Mouse (Mus musculus) midbrain, embryonic 12.5 days (tissue): ENCODE data around the gene Mttp. TPM values are rescaled to one million over a fixed set of nuclear protein-coding genes. Genes with fewer than 3 reads are reported as not detected.
"Not testable (repeated sequence)": the region's sequence is repeated elsewhere in the genome, so short reads cannot be mapped to it uniquely, and the experiment has no call there.

Experiments
- ATAC-seq: fragments of 200-750 bp; cut with Nextera tagmentation; 2 replicates; pipeline ENCODE4 v1.8.0; 2017; ENCODE audit warnings: low read depth, moderate TSS enrichment, moderate library complexity; ENCODE audit not compliant: low FRiP score
- H3K27ac ChIP-seq: fragments of 300-500 bp; sonication (generic); replicated peaks from 2 replicates; pipeline ENCODE4 v1.5.1; 2016; ENCODE audit warnings: mild to moderate bottlenecking
- H3K27me3 ChIP-seq: fragments of 300-500 bp; sonication (generic); 2 replicates; pipeline ENCODE4 v1.6.1; 2016; ENCODE audit warnings: mild to moderate bottlenecking
- H3K36me3 ChIP-seq: fragments of 300-500 bp; sonication (generic); 2 replicates; pipeline ENCODE4 v1.6.1; 2016
- H3K4me1 ChIP-seq: fragments of 300-500 bp; sonication (generic); 2 replicates; pipeline ENCODE4 v1.6.1; 2016
- H3K4me2 ChIP-seq: fragments of 300-500 bp; sonication (generic); replicated peaks from 2 replicates; pipeline ENCODE4 v1.6.1; 2016; ENCODE audit warnings: mild to moderate bottlenecking, moderate library complexity
- H3K4me3 ChIP-seq: fragments of 300-500 bp; sonication (generic); 2 replicates; pipeline ENCODE4 v1.5.1; 2016; ENCODE audit warnings: mild to moderate bottlenecking
- H3K9ac ChIP-seq: fragments of 300-500 bp; sonication (generic); replicated peaks from 2 replicates; pipeline ENCODE4 v1.6.1; 2016; ENCODE audit warnings: mild to moderate bottlenecking, moderate library complexity
- H3K9me3 ChIP-seq: fragments of 300-500 bp; sonication (generic); 2 replicates; pipeline ENCODE4 v1.6.1; 2016; ENCODE audit warnings: mild to moderate bottlenecking
- WGBS: fragments of 180-500 bp; shearing (Covaris S2); methylation state at CpG from one replicate; pipeline ENCODE4 v1.1.7; 2016; 5-methylcytosine and 5-hydroxymethylcytosine counted together
- polyA plus RNA-seq: library from polyadenylated mRNA; unstranded; fragments of >200 nt; fragmentation: Nextera tagmentation; extraction: Ambion mirVana; gene quantifications from 2 replicates; pipeline ENCODE4 v1.2.1, GENCODE M21; 2016

Gene Mttp
- polyA plus RNA-seq, 1 experiment from 2014 or later = 14.1 TPM

DNA sequence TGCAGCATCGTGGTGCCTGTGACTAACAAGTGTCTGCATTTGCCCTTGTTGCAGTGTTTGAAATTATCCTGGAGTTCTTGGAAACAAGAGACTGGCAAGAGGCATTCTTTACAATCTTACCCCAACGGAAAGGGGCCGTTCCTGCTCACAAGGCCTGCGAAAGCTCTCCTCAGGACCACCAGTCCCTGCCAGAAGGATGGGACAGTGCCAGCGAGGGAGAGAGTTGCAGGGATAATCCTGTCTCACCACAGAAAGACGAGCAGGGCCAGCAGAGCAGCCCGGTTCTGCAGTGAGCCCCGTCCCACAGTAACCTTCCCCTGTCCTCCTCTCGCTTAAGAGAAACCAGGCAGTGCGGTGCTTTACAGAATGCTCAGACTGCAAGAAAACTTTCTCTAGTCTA lies 11.9 kb upstream of the Mttp start:
- H3K9me3 ChIP-seq = no peaks in the 10 kb centered on the region
- H3K27ac ChIP-seq = no peak overlapping the region
- WGBS = 73% methylated on average over 10 of the region's 10 CpGs
- H3K9ac ChIP-seq = no peak overlapping the region
- H3K4me3 ChIP-seq = no peak overlapping the region
- H3K4me2 ChIP-seq = no peak overlapping the region
- peaks cover 13% of the 10 kb centered on the region for H3K36me3 ChIP-seq
- no peaks in the 10 kb centered on the region for H3K4me1 ChIP-seq
- ATAC-seq = no peak
- no peaks in the 10 kb centered on the region for H3K27me3 ChIP-seq

DNA sequence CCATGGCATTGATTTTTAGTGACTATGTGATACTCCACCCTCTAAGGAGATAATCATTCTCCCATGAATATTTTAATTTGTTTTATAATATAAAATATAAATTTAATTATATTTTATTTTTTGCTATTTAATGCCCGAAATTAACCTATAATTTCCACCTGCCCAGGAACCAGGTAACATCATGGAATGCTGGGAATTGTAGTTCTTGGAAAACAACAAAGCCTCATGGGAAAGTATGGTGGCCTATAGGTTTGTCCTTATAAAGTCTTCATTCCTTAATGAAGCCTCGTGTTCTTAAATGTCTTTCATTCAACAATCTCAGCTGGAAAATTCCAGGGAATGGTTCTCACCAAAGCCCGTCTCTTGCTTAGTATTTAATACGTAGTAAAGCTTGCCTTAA lies 10.3 kb upstream of the Mttp start:
- no peak overlapping the region for H3K4me3 ChIP-seq
- H3K27me3 ChIP-seq = no peaks in the 10 kb centered on the region
- no peak overlapping the region for H3K27ac ChIP-seq
- peaks cover 13% of the 10 kb centered on the region for H3K36me3 ChIP-seq
- no peak overlapping the region for H3K9ac ChIP-seq
- WGBS = 92% methylated on average over 4 of the region's 4 CpGs
- H3K9me3 ChIP-seq = no peaks in the 10 kb centered on the region
- ATAC-seq = no peak
- H3K4me2 ChIP-seq = no peak overlapping the region
- no peaks in the 10 kb centered on the region for H3K4me1 ChIP-seq

DNA sequence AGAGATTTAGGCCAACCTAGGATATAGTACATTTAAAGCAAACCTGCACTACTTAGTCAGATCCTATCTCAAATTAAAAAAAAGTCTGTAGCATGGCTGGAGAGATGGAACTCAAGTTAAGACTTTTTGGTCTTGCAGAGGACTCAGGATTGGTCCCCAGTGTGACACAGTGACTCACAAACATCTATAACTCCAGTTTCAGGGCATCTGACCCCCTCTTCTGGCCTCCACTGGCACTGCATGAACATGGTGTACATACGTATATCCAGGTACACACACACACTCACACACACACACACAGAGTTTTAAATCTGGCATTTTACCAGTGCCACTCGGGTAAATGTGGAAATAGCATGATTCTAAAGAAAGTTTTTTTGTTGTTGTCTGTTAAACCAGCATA lies 4.0 kb upstream of the Mttp start:
- H3K36me3 ChIP-seq = peaks cover 14% of the 10 kb centered on the region
- no peak for ATAC-seq
- no peak overlapping the region for H3K9ac ChIP-seq
- 94% methylated on average over 2 of the region's 2 CpGs for WGBS
- no peaks in the 10 kb centered on the region for H3K4me1 ChIP-seq
- H3K27ac ChIP-seq = no peak overlapping the region
- H3K9me3 ChIP-seq = no peaks in the 10 kb centered on the region
- no peak overlapping the region for H3K4me3 ChIP-seq
- H3K27me3 ChIP-seq = no peaks in the 10 kb centered on the region
- no peak overlapping the region for H3K4me2 ChIP-seq

DNA sequence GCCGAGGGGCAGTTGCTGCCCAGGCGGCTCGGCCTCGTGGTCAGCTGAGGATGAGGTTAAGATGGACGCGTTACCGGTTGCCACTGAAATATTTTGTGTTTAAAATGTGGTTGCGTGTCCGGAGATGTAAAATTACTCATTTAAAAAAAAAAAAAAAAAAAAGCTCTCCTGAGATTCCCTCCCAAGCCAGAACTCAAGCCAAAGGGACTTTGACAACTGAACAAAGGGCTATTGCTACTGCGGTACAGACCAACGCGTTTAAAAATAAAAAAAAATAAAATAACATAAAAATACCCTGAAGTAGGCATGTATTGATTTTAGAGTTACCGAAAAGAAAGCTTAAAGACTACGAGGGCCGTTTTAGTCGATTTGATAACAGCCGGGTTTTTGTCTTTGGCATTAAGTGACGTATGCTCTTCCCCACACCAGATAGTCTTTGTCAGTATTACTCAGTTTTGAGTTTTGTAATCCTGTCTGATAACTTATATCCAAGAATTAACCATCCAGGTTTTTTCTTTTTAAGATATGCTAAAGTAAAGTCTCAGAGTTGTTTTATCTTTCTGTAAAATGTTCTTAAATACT lies 617 bp downstream of the Mttp start:
- Histone ChIP-seq H3K4me1 (no peaks in the 10 kb centered on the region), H3K36me3 (peaks cover 5% of the 10 kb centered on the region; the same call in 1 of the 2 replicates), H3K9ac (peak overlapping the region; percentile 66), H3K4me2 (peak overlapping the region; percentile 62), H3K4me3 (peak overlapping the region; percentile 71), H3K27ac (peak overlapping the region; percentile 99), H3K27me3 (no peaks in the 10 kb centered on the region), H3K9me3 (no peaks in the 10 kb centered on the region)
- under 1% methylated on average over 18 of the region's 18 CpGs for whole genome bisulfite sequencing
- no peak for ATAC-seq

DNA sequence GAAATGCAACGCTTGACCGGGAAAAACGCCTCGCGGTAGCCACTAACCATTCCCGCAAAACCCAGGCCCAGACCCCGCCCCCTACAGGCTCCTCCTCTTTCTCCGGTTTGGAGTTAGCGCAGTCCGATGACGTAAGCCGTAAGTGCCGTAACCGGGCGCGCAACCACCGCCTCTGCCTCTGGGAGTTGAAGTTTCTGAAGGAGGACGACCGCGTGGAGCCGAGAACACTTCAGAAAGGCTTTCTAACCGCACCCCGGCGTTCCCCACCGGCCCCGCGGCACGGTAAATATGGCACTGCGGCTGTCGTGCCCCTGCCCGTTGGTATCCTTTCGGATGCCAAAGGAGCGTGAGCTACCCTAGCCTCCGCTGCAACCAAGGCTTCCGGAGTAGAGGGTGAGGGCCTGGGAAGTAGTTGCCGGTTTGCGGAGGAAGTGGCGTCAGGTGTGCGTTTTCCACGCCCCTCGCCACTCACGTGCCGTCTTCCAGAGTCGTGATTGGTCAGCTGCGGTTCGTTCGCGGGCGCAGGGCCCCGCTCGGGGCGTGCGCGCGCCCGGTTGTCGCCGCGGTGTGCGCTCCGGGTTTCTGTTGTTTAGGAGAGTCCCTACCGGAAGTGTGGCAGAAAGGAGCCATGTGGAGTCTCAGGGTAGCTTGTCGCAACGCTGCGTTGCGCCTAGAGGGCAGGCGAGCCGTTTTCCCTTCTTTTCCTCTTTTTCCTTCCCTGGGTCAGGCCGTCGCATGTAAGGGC lies 1.3 kb downstream of the Mttp start, which contains the start of gene Trmt10a:
Gene Trmt10a, plus strand, starts transcription at position 134 of the 745 bp plus-strand sequence.
- under 1% methylated on average over 70 of the region's 70 CpGs for WGBS

DNA sequence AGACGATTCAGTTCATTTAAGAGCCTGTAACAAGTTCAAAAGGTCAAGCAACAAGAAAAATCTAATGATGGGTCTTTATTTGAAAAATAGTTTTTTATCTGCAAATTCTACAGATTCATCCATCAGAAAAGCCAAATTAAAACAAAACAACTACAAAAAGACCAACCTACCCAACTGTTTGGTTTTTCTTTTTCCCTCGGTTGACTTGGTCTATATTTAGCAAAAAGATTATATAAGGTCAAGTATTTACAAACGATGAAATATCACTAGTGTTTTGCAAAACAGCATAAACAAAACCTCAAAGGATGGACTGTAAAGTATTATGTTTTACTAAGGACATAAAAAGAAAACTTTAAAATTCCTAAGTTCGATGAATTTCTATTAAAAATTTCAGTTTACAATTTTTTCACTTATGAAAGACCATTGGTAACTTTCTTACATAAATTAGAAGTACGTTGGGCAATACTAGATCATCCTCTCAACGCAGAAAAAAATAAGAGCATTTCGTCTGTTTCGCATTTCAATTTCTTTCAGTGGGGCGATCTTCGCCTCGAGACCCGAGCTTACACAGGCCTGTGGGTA lies 1.9 kb downstream of the Mttp start:
- 10% methylated on average over 12 of the region's 12 CpGs for whole genome bisulfite sequencing

More for the DNA sequence above, 1.3 kb downstream of the Mttp start, which contains the start of gene Trmt10a:
- no peaks in the 10 kb centered on the region for H3K27me3 ChIP-seq
- peak within 1 kb of the TSS; percentile 62 for H3K4me2 ChIP-seq
- H3K9ac ChIP-seq = peak within 1 kb of the TSS; percentile 66
- H3K4me3 ChIP-seq = peak within 1 kb of the TSS; percentile 71
- H3K27ac ChIP-seq = peak within 1 kb of the TSS; percentile 99
- no peaks in the 10 kb centered on the region for H3K9me3 ChIP-seq
- no peaks in the 10 kb centered on the region for H3K36me3 ChIP-seq
- peak; percentile 99 for ATAC-seq
- H3K4me1 ChIP-seq = no peaks in the 10 kb centered on the region

DNA sequence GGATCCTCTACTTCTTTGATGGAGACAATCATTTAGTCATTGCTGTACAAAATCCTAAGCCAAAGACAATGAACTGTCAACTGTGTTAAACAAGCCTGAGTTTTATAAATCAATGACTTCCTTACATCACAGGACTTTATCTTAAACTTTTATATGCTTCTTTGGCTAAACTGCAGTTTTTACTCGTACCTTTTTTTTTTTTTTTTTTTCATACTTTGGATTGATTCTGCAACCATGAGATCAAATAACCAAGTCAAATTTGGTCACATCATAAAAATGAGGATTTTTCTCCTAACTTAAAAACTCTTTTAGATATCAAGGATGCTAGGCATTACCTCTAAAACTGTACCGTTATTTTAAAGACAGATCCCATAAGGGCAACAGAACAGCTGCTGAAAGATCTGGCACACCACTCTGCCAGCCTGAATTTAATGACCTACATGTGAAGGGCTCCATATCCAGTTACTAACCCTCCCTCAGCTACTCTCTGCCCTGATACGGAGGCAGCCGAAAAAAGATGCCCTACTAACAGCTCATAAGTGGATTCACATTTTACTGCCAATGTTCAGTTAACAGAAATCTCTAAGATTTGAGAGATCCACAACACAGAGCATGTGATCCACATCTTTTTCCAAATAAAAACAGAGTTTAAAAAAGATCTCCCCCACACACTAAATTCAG lies 2.6 kb downstream of the Mttp start:
- ATAC-seq = no peak
- H3K27ac ChIP-seq = no peak overlapping the region

More for the DNA sequence above, 1.9 kb downstream of the Mttp start:
- H3K9me3 ChIP-seq = no peaks in the 10 kb centered on the region
- peak overlapping the region; percentile 39; the same call in 1 of the 2 replicates for H3K9ac ChIP-seq
- peak overlapping the region; percentile 71 for H3K4me3 ChIP-seq
- H3K4me2 ChIP-seq = peak overlapping the region; percentile 62
- H3K27me3 ChIP-seq = no peaks in the 10 kb centered on the region
- ATAC-seq = no peak
- no peaks in the 10 kb centered on the region for H3K36me3 ChIP-seq
- peak overlapping the region; percentile 99 for H3K27ac ChIP-seq
- no peaks in the 10 kb centered on the region for H3K4me1 ChIP-seq

DNA sequence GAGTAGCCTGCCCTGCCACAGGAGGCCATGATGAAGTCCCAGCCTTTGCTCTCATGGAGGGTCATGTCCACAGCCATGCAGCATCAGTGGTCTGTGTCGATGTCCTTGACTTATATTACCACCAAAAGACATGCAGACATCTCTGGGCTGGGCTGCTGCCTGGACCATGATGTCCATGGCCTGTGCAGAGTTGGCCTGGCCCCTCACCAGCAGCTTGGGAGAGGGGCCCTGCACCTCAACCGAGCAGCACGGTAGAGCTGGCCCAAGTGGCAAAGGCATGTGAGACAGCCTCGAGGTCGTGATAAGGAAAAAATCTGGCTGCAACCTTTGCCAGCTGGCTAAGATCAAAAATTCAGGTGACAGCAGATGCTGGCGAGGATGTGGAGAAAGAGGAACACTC lies 5.1 kb downstream of the Mttp start:
- no peak overlapping the region for H3K9ac ChIP-seq
- H3K4me3 ChIP-seq = no peak overlapping the region
- no peaks in the 10 kb centered on the region for H3K27me3 ChIP-seq
- H3K4me1 ChIP-seq = no peaks in the 10 kb centered on the region
- H3K9me3 ChIP-seq = no peaks in the 10 kb centered on the region
- H3K4me2 ChIP-seq = no peak overlapping the region
- H3K36me3 ChIP-seq = no peaks in the 10 kb centered on the region
- 90% methylated on average over 6 of the region's 6 CpGs for WGBS
- no peak for ATAC-seq
- H3K27ac ChIP-seq = no peak overlapping the region

More for the DNA sequence above, 2.6 kb downstream of the Mttp start:
- H3K4me3 ChIP-seq = peak overlapping the region; percentile 10
- 80% methylated on average over 4 of the region's 4 CpGs for WGBS
- H3K4me2 ChIP-seq = peak overlapping the region; percentile 62
- no peaks in the 10 kb centered on the region for H3K36me3 ChIP-seq
- no peaks in the 10 kb centered on the region for H3K27me3 ChIP-seq
- H3K4me1 ChIP-seq = no peaks in the 10 kb centered on the region
- 0 out of 2 replicates have a peak overlapping the region, but pooled peaks have one; percentile 39 for H3K9ac ChIP-seq
- H3K9me3 ChIP-seq = no peaks in the 10 kb centered on the region

DNA sequence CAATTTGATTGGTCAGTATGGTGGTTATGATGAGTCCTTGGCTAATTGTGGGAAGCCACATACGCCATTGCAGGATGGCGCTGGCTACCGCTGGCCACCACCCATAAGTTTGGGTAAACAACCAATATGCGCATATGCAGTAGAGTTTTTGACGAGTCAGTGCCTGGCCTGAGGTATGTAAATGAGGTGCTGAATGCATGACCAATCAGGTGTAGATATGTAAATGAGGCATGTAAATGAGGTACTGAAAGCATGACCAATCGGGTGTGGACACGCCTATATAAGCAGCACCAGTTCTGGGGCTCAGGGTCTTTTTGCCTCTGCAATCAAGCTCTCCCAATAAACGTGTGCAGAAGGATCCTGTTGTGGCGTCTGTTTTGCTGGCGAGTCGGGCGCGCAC lies 6.6 kb downstream of the Mttp start:
- H3K4me3 ChIP-seq = not testable (repeated sequence)

DNA sequence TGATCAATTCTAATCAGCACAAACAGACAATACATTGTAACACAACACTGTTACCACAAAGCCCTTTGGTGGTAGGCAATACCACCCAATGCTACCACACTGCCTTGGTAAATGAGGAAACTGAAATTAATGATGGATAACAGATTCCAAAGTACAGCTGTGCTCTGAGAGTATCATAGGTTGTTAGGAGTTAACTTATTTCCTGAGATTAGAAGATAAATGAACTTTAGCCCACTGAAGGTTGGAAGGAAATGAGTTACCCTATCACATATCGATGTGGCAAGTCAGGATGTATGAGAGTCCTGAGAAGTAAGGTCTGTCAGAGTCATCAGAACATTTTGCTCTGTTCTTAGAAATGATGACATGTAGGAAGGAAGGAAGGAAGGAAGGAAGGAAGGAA lies 10.2 kb downstream of the Mttp start:
- ATAC-seq = no peak
- WGBS = 100% methylated on average over 1 of the region's 1 CpGs
- Histone ChIP-seq H3K4me1 (peaks cover 11% of the 10 kb centered on the region), H3K36me3 (no peaks in the 10 kb centered on the region), H3K27ac (no peak overlapping the region), H3K4me3 (no peak overlapping the region), H3K9me3 (no peaks in the 10 kb centered on the region), H3K4me2 (no peak overlapping the region), H3K27me3 (no peaks in the 10 kb centered on the region), H3K9ac (no peak overlapping the region)

More for the DNA sequence above, 6.6 kb downstream of the Mttp start:
- H3K36me3 ChIP-seq, H3K27me3 ChIP-seq, H3K4me1 ChIP-seq, ATAC-seq, H3K27ac ChIP-seq, H3K9me3 ChIP-seq, H3K9ac ChIP-seq, H3K4me2 ChIP-seq: not testable (repeated sequence)
- WGBS = 95% methylated on average over 13 of the region's 13 CpGs

DNA sequence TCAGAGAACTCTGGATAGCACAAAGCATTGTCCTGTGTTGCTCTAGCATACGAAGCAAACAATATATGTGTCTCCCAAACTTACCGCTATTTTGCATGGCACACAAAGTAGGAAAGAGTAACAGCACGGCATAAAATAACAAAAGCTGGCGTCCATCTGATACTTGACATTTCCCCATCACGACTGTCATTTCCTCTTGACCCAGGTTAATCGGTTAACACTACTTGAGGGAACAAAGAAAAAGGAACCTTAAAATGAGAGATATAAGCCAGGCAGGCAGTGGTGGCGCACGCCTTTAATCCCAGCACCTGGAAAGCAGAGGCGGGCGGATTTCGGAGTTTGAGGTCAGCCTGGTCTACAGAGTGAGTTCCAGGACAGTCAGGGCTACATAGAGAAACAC lies 10.9 kb downstream of the Mttp start:
- H3K36me3 ChIP-seq = no peaks in the 10 kb centered on the region
- H3K4me3 ChIP-seq = no peak overlapping the region
- peaks cover 11% of the 10 kb centered on the region for H3K4me1 ChIP-seq
- ATAC-seq = no peak
- 87% methylated on average over 11 of the region's 11 CpGs for WGBS
- no peak overlapping the region for H3K27ac ChIP-seq
- no peaks in the 10 kb centered on the region for H3K9me3 ChIP-seq
- no peak overlapping the region for H3K4me2 ChIP-seq
- H3K9ac ChIP-seq = no peak overlapping the region
- no peaks in the 10 kb centered on the region for H3K27me3 ChIP-seq

DNA sequence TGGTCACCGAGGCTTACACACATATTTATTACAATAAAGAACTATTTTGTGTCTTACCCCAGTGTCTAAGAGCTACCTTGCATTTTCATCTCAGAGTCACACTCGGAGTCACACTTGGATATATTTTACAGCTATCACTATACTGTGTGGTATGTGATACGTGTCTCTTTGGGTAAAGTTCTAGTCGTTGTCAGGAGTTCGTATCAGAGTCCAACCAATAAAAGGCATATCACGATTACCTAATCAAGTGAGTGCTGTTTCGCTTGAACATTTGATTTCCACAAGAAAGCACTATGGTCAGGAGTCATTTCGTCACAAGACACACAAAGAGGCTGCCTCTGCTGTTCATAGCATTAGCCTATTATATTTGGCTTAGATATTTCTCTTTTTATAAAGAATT lies 11.3 kb downstream of the Mttp start:
- H3K9ac ChIP-seq = no peak overlapping the region
- H3K36me3 ChIP-seq = no peaks in the 10 kb centered on the region
- H3K4me3 ChIP-seq = no peak overlapping the region
- no peak for ATAC-seq
- no peak overlapping the region for H3K27ac ChIP-seq
- H3K9me3 ChIP-seq = no peaks in the 10 kb centered on the region
- no peaks in the 10 kb centered on the region for H3K27me3 ChIP-seq
- 89% methylated on average over 8 of the region's 8 CpGs for WGBS
- no peak overlapping the region for H3K4me2 ChIP-seq
- H3K4me1 ChIP-seq = peaks cover 11% of the 10 kb centered on the region
